Mouse (Mus musculus) forebrain, embryonic 10.5 days (tissue): ENCODE results near the gene Gpalpp1. TPM values are rescaled to one million over a fixed set of nuclear protein-coding genes. Genes with fewer than 3 reads are reported as not detected.
A peak's percentile ranks its signal among the peaks of the same experiment; 100 is the strongest.

Source experiments
- DNase-seq: peaks from one replicate; pipeline ENCODE4 v3.0.0-alpha.2; 2017; ENCODE audit warnings: low spot score; ENCODE audit errors: extremely low spot score
- H3K27ac ChIP-seq: fragments of 300-500 bp; sonication (generic); 2 replicates; pipeline ENCODE4 v1.5.1; 2016; ENCODE audit warnings: mild to moderate bottlenecking
- H3K27me3 ChIP-seq: fragments of 300-500 bp; sonication (generic); 2 replicates; pipeline ENCODE4 v1.6.1; 2016; ENCODE audit warnings: mild to moderate bottlenecking; ENCODE audit not compliant: poor library complexity, severe bottlenecking
- H3K36me3 ChIP-seq: fragments of 300-500 bp; sonication (generic); replicated peaks from 2 replicates; pipeline ENCODE4 v1.6.1; 2016; ENCODE audit warnings: mild to moderate bottlenecking, moderate library complexity
- H3K4me1 ChIP-seq: fragments of 300-500 bp; sonication (generic); 2 replicates; pipeline ENCODE4 v1.6.1; 2016
- H3K4me3 ChIP-seq: fragments of 300-500 bp; sonication (generic); 2 replicates; pipeline ENCODE4 v1.5.1; 2016; ENCODE audit warnings: mild to moderate bottlenecking, moderate library complexity
- H3K9me3 ChIP-seq: fragments of 300-500 bp; sonication (generic); 2 replicates; pipeline ENCODE4 v1.6.1; 2016; ENCODE audit warnings: mild to moderate bottlenecking, moderate library complexity
- WGBS: fragments of 180-500 bp; shearing (Covaris S2); methylation state at CpG from one replicate; pipeline ENCODE4 v1.1.7; 2016; 5-methylcytosine and 5-hydroxymethylcytosine counted together
- polyA plus RNA-seq: library from polyadenylated mRNA; unstranded; fragments of >200 nt; fragmentation: Nextera tagmentation; extraction: Ambion mirVana; gene quantifications from 2 replicates; pipeline ENCODE4 v1.2.1, GENCODE M21; 2016

Gene Gpalpp1
- polyA plus RNA-seq, 1 experiment from 2014 or later = 17.1 TPM

DNA sequence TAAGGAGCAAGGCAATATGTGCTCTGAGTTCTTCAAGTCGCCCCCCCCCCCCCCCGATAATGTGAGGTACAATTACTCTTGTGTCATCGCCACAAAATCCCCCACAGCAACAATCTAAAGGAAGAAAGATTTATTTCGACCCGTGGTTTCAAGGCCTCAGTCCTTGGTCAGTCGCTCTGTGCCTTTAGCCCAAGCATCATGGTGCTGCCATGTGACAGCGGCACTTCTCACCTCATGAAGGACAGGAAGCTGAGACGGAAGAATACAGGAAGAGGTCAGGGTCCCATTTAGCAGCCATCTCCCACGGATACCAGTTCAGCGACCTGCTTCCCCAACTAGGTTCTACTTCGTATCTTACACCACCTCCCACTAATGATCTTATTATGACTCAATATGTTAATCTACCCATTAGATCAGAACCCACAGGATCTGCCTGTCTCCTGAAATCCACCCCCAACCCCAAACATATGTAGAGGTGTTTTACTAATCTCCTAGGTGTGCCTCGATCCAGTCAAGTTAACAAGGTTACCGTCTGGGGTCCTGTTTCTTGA lies 28.4 kb downstream of the Gpalpp1 start:
- 0 out of 2 replicates have a peak, but pooled peaks cover 6% of the 10 kb centered on the region for H3K36me3 ChIP-seq
- H3K4me1 ChIP-seq = no peaks in the 10 kb centered on the region
- H3K27me3 ChIP-seq = no peaks in the 10 kb centered on the region
- H3K9me3 ChIP-seq = no peaks in the 10 kb centered on the region
- DNase-seq = no peak
- H3K27ac ChIP-seq = no peak overlapping the region
- 91% methylated on average over 13 of the region's 13 CpGs for WGBS
- H3K4me3 ChIP-seq = no peak overlapping the region

DNA sequence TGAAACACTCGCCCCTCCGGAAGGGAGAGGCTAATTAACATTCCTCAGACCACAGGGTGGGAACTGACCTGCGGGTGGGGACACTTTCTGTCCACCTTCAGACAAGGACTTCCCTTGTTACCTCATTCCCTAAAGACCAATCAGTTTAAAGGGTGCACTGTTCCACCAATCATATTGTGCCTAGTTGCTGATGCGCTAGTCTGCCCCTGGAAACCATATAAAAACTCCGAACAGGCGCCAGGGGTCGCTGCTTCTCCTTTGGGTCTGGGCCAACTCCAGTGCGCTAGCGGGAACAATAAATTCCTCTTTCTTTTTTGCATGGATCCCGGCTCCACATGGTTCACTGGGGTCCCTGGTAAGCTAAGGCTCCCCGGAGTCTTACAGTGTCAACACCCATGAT lies 29.1 kb downstream of the Gpalpp1 start:
- WGBS = 74% methylated on average over 11 of the region's 11 CpGs

DNA sequence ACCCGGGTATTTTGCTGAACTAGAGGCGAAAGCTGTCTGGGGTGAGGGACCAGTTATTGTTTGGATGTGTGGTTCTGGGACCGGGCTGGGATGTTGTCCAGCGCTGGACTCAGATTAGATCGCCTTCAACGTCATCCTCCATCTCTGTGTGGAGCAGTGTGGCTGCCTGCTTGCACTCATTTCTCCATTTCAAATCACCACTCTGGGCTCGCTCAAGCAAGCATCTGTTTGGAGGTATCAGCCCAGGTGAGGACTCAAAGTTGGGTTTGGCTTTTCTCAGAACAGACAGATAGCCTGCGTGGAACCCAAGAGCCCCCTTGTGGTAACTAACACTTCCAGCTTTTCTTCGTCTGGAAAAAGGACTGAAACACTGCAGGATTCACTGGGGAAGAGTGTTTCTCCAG lies 33.5 kb downstream of the Gpalpp1 start:
- Histone ChIP-seq H3K4me1 (peaks cover 8% of the 10 kb centered on the region), H3K4me3 (no peak overlapping the region), H3K27me3 (no peaks in the 10 kb centered on the region), H3K27ac (no peak overlapping the region), H3K9me3 (no peaks in the 10 kb centered on the region), H3K36me3 (no peaks in the 10 kb centered on the region)
- WGBS = 47% methylated on average over 9 of the region's 9 CpGs
- DNase-seq = peak; percentile 59

More for the DNA sequence above, 29.1 kb downstream of the Gpalpp1 start:
- Histone ChIP-seq H3K27me3 (no peaks in the 10 kb centered on the region), H3K9me3 (no peaks in the 10 kb centered on the region), H3K27ac (no peak overlapping the region), H3K4me1 (peaks cover 7% of the 10 kb centered on the region), H3K4me3 (no peak overlapping the region), H3K36me3 (0 out of 2 replicates have a peak, but pooled peaks cover 6% of the 10 kb centered on the region)
- DNase-seq = no peak

DNA sequence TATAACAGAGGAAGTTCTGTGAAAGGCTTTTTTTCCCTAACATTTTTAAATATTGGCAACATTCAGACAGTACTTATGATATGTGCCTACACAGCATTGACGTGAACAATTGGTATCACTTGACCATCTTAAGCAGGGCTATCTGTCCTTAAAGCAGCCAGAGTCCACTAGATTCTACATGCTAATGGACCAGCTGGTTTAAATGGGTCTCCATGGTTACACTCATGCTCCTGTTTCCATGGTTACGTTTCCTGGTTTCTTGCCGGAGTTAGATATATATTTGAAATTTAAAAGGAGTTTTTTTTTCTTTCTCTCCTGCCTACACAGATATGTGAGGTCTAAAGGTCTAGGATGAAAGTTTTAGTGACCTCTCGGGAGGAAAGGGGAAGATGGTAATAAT lies 34.0 kb downstream of the Gpalpp1 start:
- Histone ChIP-seq H3K9me3 (no peaks in the 10 kb centered on the region), H3K4me3 (no peak overlapping the region), H3K4me1 (peaks cover 8% of the 10 kb centered on the region), H3K27me3 (no peaks in the 10 kb centered on the region), H3K27ac (no peak overlapping the region), H3K36me3 (no peaks in the 10 kb centered on the region)
- 72% methylated on average over 4 of the region's 4 CpGs for WGBS
- no peak for DNase-seq

DNA sequence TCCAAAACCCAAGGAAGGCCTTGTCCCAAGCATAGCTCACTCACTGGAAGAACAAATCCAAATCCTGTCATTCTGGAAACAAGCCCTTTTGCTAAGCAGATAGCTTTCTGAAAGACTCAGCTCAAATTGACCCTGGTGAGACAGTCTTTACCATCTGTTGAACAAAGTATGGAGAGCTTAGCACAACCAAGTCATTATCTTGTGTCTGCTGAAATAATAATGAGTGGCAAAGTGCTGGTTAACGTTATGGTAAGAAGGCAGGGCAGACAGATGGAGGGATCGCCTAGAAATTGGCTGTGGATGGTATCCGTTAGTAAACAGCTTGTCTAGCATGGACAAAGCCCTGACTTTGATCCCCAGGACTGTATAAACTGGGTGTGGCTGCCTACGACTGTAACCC lies 34.8 kb downstream of the Gpalpp1 start:
- Histone ChIP-seq H3K27ac (no peak overlapping the region), H3K9me3 (no peaks in the 10 kb centered on the region), H3K4me1 (peaks cover 8% of the 10 kb centered on the region), H3K27me3 (no peaks in the 10 kb centered on the region), H3K36me3 (no peaks in the 10 kb centered on the region), H3K4me3 (no peak overlapping the region)
- 79% methylated on average over 4 of the region's 4 CpGs for WGBS
- DNase-seq = no peak

DNA sequence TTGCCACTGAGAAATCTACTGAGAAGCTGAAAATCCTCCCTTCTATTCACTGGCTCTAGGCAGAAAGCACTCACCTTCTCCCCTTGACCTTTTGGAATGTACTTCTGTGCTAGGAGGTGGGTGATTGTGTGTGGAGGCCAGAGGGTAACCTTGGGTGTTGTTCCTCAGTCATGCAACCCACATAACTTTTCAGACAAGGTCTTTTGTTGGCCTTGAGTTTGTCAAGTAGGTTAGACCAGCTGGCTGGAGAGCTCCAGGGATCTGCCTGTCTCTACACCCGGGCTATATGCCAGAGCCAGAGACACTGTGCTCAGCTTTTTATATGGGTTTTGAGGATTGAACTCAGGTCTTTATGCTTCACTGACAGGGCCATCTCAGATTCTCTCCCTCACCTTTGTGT lies 36.4 kb downstream of the Gpalpp1 start:
- Histone ChIP-seq H3K27me3 (no peaks in the 10 kb centered on the region), H3K9me3 (no peaks in the 10 kb centered on the region), H3K4me3 (no peak overlapping the region), H3K27ac (no peak overlapping the region), H3K4me1 (peaks cover 8% of the 10 kb centered on the region), H3K36me3 (no peaks in the 10 kb centered on the region)
- no peak for DNase-seq
- 97% methylated on average over 1 of the region's 1 CpGs for WGBS

DNA sequence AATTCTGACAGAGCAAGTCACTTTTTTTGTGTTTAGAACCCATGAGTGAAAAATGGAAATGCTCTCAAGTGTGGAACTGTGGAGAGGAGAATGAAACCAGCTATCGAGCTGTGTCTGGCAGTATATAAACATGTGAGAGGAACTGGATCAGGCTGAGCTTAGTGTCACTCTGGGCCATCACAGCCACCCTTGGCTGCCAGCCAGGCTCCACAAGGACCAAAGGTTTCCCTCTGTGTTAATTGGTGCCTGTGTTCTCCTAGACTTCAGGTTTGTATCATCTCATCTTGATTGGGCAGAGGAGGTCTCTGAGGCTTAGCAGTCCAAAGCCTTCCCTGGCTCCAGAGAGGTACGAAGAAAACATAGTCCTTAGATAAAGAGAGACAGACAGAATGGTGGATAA lies 37.9 kb downstream of the Gpalpp1 start:
- H3K4me3 ChIP-seq = no peak overlapping the region
- no peaks in the 10 kb centered on the region for H3K27me3 ChIP-seq
- no peak for DNase-seq
- no peaks in the 10 kb centered on the region for H3K9me3 ChIP-seq
- peaks cover 8% of the 10 kb centered on the region for H3K4me1 ChIP-seq
- no peak overlapping the region for H3K27ac ChIP-seq
- WGBS = 83% methylated on average over 2 of the region's 2 CpGs
- H3K36me3 ChIP-seq = no peaks in the 10 kb centered on the region

DNA sequence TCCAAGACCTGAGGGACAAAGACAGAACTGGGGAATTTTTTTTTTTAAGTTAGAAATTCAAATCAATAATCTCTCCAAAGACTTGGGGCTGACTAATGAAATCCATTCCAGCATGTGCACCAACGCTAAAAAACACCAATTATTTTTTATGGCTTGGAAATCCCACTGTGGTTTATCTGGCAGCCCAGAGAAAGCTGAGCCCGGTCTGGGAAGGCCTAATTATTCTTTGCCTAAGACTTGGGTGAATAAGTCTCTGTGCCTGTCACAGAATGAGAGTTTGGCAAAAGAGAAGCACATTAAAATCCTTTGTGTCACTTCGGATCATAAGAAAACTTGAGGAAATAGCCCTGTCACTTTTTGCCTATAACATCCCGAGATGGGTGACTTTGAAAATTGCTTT lies 41.3 kb downstream of the Gpalpp1 start:
- H3K27me3 ChIP-seq = no peaks in the 10 kb centered on the region
- DNase-seq = no peak
- WGBS = 85% methylated on average over 4 of the region's 4 CpGs
- H3K36me3 ChIP-seq = no peaks in the 10 kb centered on the region
- no peak overlapping the region for H3K4me3 ChIP-seq
- H3K4me1 ChIP-seq = no peaks in the 10 kb centered on the region
- H3K27ac ChIP-seq = no peak overlapping the region
- no peaks in the 10 kb centered on the region for H3K9me3 ChIP-seq

DNA sequence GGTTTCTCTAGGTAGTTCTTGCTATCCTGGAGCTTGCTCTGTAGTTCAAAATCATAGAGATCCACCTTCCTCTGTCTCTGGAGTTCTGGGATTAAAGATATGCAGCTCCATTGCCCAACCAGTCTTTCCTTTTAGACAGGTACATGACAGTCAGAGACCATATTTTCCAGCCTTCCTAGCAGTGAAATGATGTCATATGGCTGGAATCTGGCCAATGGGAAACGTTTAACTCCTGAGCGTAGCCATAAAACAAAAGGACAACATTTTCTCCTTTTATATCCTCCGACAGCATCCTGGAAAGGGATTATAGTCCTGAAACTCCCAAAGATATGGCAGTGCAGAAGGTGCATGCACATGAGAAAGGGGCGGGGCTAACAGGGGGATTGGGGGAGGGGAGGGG lies 42.3 kb downstream of the Gpalpp1 start:
- 75% methylated on average over 4 of the region's 4 CpGs for WGBS
- Histone ChIP-seq H3K4me3 (no peak overlapping the region), H3K36me3 (no peaks in the 10 kb centered on the region), H3K4me1 (no peaks in the 10 kb centered on the region), H3K27ac (no peak overlapping the region), H3K9me3 (no peaks in the 10 kb centered on the region), H3K27me3 (no peaks in the 10 kb centered on the region)
- no peak for DNase-seq

DNA sequence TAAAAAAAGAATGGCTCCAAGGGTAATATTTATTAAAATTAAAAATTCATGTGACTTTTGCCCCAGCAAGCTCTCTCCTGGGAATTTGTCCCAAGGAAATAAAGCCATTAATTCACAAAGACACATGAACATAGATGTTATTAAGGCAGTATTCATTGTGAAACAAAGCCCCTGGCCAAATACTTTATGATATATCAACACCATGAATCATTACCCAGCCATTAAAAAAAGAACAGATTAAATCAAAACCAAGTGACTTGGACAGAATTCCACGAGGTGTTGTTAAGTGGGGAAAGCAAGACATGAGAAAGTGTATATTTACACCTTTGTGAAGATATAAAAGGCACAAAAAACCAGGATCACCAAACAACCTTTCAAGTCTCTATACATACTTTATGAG lies 43.3 kb downstream of the Gpalpp1 start:
- WGBS = 91% methylated on average over 1 of the region's 1 CpGs
- no peak overlapping the region for H3K27ac ChIP-seq

DNA sequence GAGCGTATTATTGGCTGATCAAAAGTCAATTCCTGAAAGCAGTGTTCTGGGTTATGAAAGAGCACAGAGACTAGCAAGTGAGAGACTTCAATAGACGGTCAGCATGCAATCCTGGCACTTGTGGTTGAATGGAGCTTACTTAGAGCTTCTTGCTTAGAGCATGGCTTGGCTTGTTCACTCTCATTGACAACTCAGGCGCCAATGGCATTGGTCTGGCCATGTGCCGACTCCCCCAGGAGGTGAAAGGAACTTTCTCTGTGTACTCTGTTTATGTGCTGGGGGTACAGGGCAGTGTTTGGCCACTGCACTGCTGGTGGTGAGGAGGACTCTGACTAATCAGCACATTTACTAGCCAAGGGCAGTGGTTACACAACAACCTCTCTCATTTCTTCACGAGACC lies 51.1 kb downstream of the Gpalpp1 start:
- Histone ChIP-seq H3K27ac (no peak overlapping the region), H3K9me3 (no peaks in the 10 kb centered on the region), H3K36me3 (no peaks in the 10 kb centered on the region), H3K4me3 (no peak overlapping the region), H3K4me1 (no peaks in the 10 kb centered on the region), H3K27me3 (no peaks in the 10 kb centered on the region)
- WGBS = 84% methylated on average over 5 of the region's 5 CpGs
- DNase-seq = no peak

More for the DNA sequence above, 43.3 kb downstream of the Gpalpp1 start:
- Histone ChIP-seq H3K4me1 (no peaks in the 10 kb centered on the region), H3K9me3 (no peaks in the 10 kb centered on the region), H3K4me3 (no peak overlapping the region), H3K27me3 (no peaks in the 10 kb centered on the region), H3K36me3 (no peaks in the 10 kb centered on the region)
- DNase-seq = no peak

DNA sequence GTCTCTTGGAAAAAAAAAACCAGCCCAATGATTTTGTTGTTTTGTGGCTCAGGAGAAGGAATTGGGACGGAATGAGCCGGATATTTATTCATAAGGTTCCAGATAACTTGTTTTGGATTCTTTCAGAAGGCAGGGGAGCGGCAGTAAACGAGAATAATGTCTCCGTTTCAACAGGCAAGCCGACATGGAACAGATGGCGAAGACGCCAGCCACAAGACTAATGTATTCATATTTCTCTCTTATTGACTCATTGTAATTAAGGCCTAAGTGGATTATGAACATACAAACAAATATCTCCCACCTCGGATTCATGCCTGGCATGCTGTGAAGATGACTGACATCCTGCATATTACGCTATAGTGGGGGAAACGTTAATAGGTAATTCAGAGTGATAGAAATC lies 56.8 kb downstream of the Gpalpp1 start:
- Histone ChIP-seq H3K27ac (no peak overlapping the region), H3K36me3 (no peaks in the 10 kb centered on the region), H3K4me1 (0 out of 2 replicates have a peak, but pooled peaks cover 4% of the 10 kb centered on the region), H3K4me3 (no peak overlapping the region), H3K9me3 (no peaks in the 10 kb centered on the region), H3K27me3 (no peaks in the 10 kb centered on the region)
- 88% methylated on average over 11 of the region's 11 CpGs for WGBS
- no peak for DNase-seq

DNA sequence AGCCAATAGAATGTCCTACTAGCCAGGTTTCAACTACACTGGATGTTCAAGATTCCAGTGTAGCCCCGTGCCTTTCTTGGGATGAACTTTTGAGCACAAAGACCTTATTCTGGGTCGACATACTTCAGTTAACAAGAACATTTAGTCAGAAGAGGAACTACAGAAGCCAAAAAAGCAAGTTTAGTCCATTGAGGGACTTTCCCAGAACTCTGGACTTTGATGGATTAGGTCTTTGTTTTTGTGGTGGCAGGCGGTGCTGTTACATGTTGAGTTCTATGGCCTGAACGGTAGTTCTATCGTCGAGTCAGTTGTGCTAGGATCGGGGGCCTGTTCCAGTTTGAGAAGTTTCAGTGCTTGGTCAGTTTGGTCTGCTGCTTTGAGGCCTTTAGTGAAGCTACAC lies 58.6 kb downstream of the Gpalpp1 start:
- 90% methylated on average over 7 of the region's 7 CpGs for WGBS
- no peak for DNase-seq

DNA sequence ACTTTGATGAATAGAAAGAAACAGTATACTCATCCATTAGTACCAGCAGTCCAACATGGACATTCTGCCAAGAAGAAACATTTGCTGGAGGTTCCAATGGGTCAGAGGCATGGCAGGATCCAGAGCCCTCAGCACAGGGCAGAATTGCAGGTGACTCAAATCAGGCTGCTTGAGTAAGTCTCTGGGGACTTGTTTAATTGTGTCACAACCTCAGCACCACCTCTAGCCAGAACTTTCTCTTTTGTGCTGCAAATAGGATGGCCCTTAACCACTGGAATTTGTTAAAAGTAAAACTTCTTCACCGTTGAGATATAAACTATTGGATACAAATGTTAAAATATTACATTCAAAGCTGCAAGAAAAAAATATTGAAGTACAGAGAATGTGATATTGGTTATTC lies 64.8 kb downstream of the Gpalpp1 start:
- H3K9me3 ChIP-seq = no peaks in the 10 kb centered on the region
- no peak for DNase-seq
- H3K27ac ChIP-seq = no peak overlapping the region
- no peak overlapping the region for H3K4me3 ChIP-seq
- H3K4me1 ChIP-seq = peaks cover 5% of the 10 kb centered on the region
- H3K27me3 ChIP-seq = no peaks in the 10 kb centered on the region
- H3K36me3 ChIP-seq = no peaks in the 10 kb centered on the region
- 63% methylated on average over 1 of the region's 1 CpGs for WGBS

More for the DNA sequence above, 58.6 kb downstream of the Gpalpp1 start:
- Histone ChIP-seq H3K27me3 (no peaks in the 10 kb centered on the region), H3K27ac (no peak overlapping the region), H3K4me1 (0 out of 2 replicates have a peak, but pooled peaks cover 4% of the 10 kb centered on the region), H3K36me3 (no peaks in the 10 kb centered on the region), H3K4me3 (no peak overlapping the region), H3K9me3 (no peaks in the 10 kb centered on the region)
